Mouse (Mus musculus): ENCODE results near the gene Tbl1x. TPM values are rescaled to one million over a fixed set of nuclear protein-coding genes. Genes with fewer than 3 reads are reported as not detected.

Gene Tbl1x
- total and polyA plus RNA-seq, 3 experiments, result 22.0 to 65.2 (median 27.0) TPM

DNA sequence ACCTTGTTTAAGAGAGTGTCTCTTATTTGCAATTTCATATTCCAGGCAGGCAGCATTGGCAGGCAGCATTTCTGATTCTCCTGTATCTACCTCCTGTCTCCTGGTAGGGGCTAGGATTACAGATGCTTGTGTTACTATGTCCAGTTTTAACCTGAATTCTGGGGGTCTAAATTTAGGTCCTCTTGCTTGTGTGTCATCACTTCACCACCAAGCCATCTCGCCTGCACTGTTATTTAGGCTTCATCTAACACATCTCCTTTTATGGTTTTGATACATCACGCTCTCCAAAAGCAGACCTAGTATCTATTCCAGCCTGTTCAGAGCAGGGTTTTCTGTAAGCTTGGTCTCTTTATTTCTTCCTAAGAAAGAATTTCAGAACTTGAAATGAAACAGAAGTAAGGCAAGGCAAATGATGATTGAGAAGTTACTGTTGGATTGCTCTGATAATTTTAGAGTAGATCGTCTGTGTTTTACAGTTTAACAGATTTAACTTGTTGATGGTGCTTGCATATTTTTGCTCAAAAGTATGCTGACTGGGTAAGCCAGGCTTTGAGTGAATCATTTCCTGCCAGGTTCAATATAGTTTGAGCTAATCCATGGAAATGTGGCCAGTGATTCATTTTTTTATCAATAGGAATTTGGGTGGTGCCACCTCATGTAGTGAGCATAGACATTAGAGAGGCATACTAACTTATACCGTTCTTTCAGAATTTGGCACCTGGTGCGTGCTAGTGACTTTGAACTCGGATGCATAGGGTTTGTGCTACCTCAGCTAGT is 106.7 kb downstream of the Tbl1x start:
- H3K27ac ChIP-seq (ENCODE audit: insufficient read depth, low read depth), result no peak overlapping the region
- H3K9ac ChIP-seq (ENCODE audit: insufficient read depth, low read depth), result no peak overlapping the region
- no peak for DNase-seq (ENCODE audit: extremely low read depth)
- dilution Hi-C loops (cut with MboI; ENCODE audit: extremely low pct_ligation_motif_present, extremely low pct_unique_long_range_greater_than_20kb, low sequenced_read_pairs), result no loop called here
- no peak overlapping the region for H3K4me2 ChIP-seq (ENCODE audit: insufficient read depth, low read depth, poor library complexity, severe bottlenecking)
- no peaks in the 10 kb centered on the region for H3K36me3 ChIP-seq (replicated peaks in 1 of 2; ENCODE audit: control insufficient read depth in 1 of 2, insufficient read depth in 1 of 2, low read length in 1 of 2)
- H3K9me3 ChIP-seq (replicated peaks; ENCODE audit: low read length), result no peaks in the 10 kb centered on the region
- H3K79me2 ChIP-seq (replicated peaks; ENCODE audit: control insufficient read depth, extremely low read depth, insufficient read depth, poor library complexity, severe bottlenecking), result peaks cover 2% of the 10 kb centered on the region; the same call in 1 of the 2 replicates
- in situ Hi-C loops (cut with MboI; ENCODE audit: low pct_ligation_motif_present, low pct_unique_long_range_greater_than_20kb, low sequenced_read_pairs), result no loop called here
- TF ChIP-seq SMC3 (IDR thresholded peaks at IDR 0.05; ENCODE audit: low read depth, low read length), result no peak
- no peak for TF ChIP-seq IRF4 (IDR thresholded peaks at IDR 0.05; ENCODE audit: low read depth, low read length)
- TF ChIP-seq ZNF384 (IDR thresholded peaks at IDR 0.05; ENCODE audit: low read depth, low read length), result no peak
- TF ChIP-seq MEF2A (IDR thresholded peaks at IDR 0.05; ENCODE audit: borderline replicate concordance, low read depth, low read length), result no peak
- TF ChIP-seq GABPA (IDR thresholded peaks at IDR 0.05; ENCODE audit: insufficient replicate concordance, low read depth, low read length), result no peak
- no peak for TF ChIP-seq NRF1 (IDR thresholded peaks at IDR 0.05; ENCODE audit: low read depth, low read length)
- TF ChIP-seq MAFK (IDR thresholded peaks at IDR 0.05; ENCODE audit: insufficient replicate concordance, low read length), result no peak
- no peak for TF ChIP-seq USF1 (IDR thresholded peaks at IDR 0.05; ENCODE audit: low read depth, low read length)
- TF ChIP-seq TBP (conservative IDR thresholded peaks at IDR 0.05; ENCODE audit: low read depth, low read length), result no peak
- TF ChIP-seq ETS1 (conservative IDR thresholded peaks at IDR 0.05; ENCODE audit: low read depth, low read length), result no peak
- no peak for TF ChIP-seq EP300 (IDR thresholded peaks at IDR 0.05; ENCODE audit: low read length)
- TF ChIP-seq POLR2A (IDR thresholded peaks at IDR 0.05; ENCODE audit: low read depth, low read length), result no peak
- TF ChIP-seq CTCF (conservative IDR thresholded peaks at IDR 0.05 in 1 of 2, IDR thresholded peaks at IDR 0.05 in 1 of 2; ENCODE audit: low read depth in 2 of 2, low read length in 2 of 2), result no peak
- no peak for TF ChIP-seq ZKSCAN1 (IDR thresholded peaks at IDR 0.05; ENCODE audit: borderline replicate concordance, low read depth, low read length)
- TF ChIP-seq JUND (conservative IDR thresholded peaks at IDR 0.05; ENCODE audit: low read depth, low read length), result no peak
- no peak for TF ChIP-seq E2F4 (IDR thresholded peaks at IDR 0.05; ENCODE audit: insufficient replicate concordance, low read depth, low read length)
- TF ChIP-seq ZMIZ1 (IDR thresholded peaks at IDR 0.05; ENCODE audit: low read depth, low read length), result no peak
- no peak for TF ChIP-seq NELFE (IDR thresholded peaks at IDR 0.05; ENCODE audit: low read depth, low read length)
- no peak overlapping the region for H3K4me3 ChIP-seq (replicated peaks in 1 of 3; ENCODE audit: low read depth in 2 of 3, low read length in 2 of 3, poor library complexity in 1 of 3)
- H3K27me3 ChIP-seq (replicated peaks), result no peaks in the 10 kb centered on the region
- peaks cover 0 to 4% of the 10 kb centered on the region in 2 experiments; a peak in 1 of 4 replicates for H3K4me1 ChIP-seq (ENCODE audit: control insufficient read depth in 1 of 2, insufficient read depth in 2 of 2)

DNA sequence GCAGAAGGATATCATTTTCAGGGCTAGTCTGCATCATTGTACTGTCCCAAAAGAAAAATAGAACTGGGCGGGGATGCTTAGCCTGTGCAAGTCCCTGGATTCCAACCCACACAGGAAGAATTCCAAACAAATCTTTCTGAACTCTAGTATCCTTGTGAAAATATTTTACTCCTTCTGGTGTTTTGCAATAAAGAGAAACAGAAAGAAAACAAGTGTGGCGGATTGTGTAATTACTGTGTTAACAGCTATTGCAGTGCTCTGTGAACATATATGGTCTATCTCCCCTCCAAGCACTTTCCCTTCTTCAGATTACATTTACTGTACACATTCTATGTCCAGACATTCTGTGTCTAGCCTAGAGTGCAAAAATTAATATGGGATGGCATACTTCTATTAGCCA is 119.6 kb downstream of the Tbl1x start:
- Histone ChIP-seq H3K36me3 (replicated peaks in 1 of 2; ENCODE audit: control insufficient read depth in 1 of 2, insufficient read depth in 1 of 2, low read length in 1 of 2) (peaks cover 0 to 10% of the 10 kb centered on the region in 2 experiments), H3K9ac (ENCODE audit: insufficient read depth, low read depth) (no peak overlapping the region), H3K79me2 (replicated peaks; ENCODE audit: control insufficient read depth, extremely low read depth, insufficient read depth, poor library complexity, severe bottlenecking) (peaks cover 1% of the 10 kb centered on the region; the same call in 1 of the 2 replicates), H3K27me3 (replicated peaks) (no peaks in the 10 kb centered on the region), H3K27ac (ENCODE audit: insufficient read depth, low read depth) (no peak overlapping the region), H3K4me1 (ENCODE audit: control insufficient read depth in 1 of 2, insufficient read depth in 2 of 2) (no peaks in the 10 kb centered on the region), H3K4me3 (replicated peaks in 1 of 3; ENCODE audit: low read depth in 2 of 3, low read length in 2 of 3, poor library complexity in 1 of 3) (no peak overlapping the region), H3K4me2 (ENCODE audit: insufficient read depth, low read depth, poor library complexity, severe bottlenecking) (no peak overlapping the region), H3K9me3 (replicated peaks; ENCODE audit: low read length) (no peaks in the 10 kb centered on the region)
- TF ChIP-seq MAFK (IDR thresholded peaks at IDR 0.05; ENCODE audit: insufficient replicate concordance, low read length), result no peak
- TF ChIP-seq E2F4 (IDR thresholded peaks at IDR 0.05; ENCODE audit: insufficient replicate concordance, low read depth, low read length), result no peak
- TF ChIP-seq POLR2A (IDR thresholded peaks at IDR 0.05; ENCODE audit: low read depth, low read length), result no peak
- no peak for TF ChIP-seq CTCF (conservative IDR thresholded peaks at IDR 0.05 in 1 of 2, IDR thresholded peaks at IDR 0.05 in 1 of 2; ENCODE audit: low read depth in 2 of 2, low read length in 2 of 2)
- TF ChIP-seq JUN (IDR thresholded peaks at IDR 0.05; ENCODE audit: insufficient read depth, low read depth, low read length), result no peak
- no peak for TF ChIP-seq GABPA (IDR thresholded peaks at IDR 0.05; ENCODE audit: insufficient replicate concordance, low read depth, low read length)
- dilution Hi-C loops (cut with MboI; ENCODE audit: extremely low pct_ligation_motif_present, extremely low pct_unique_long_range_greater_than_20kb, low sequenced_read_pairs) (no loop called here), in situ Hi-C loops (cut with MboI; ENCODE audit: low pct_ligation_motif_present, low pct_unique_long_range_greater_than_20kb, low sequenced_read_pairs) (loop anchor here (25.0 kb wide), 1 partner anchor 118 kb away; the partner anchor contains the start of gene Tbl1x)
- no peak for DNase-seq (ENCODE audit: extremely low read depth)
